Mouse (Mus musculus): ENCODE data around the gene Vdac2. TPM values are rescaled to one million over a fixed set of nuclear protein-coding genes. Genes with fewer than 3 reads are reported as not detected.
A peak's percentile ranks its signal among the peaks of the same experiment; 100 is the strongest.

Vdac2 gene
- 100 to 1,000 TPM; 276 to 322 TPM for total RNA-seq (2021)
- long read RNA-seq, experiment 1, transcript Vdac2-201 (10 exons, 1,954 nt) = major isoform, 452 of 484 reads
- long read RNA-seq, experiment 1, partial matches to known transcripts = 19 of 484 reads
- long read RNA-seq, experiment 1, other reads (novel, unspliced or antisense) = 10 of 484 reads
- long read RNA-seq, experiment 2, transcript Vdac2-201 (10 exons, 1,954 nt) = major isoform, 203 of 227 reads
- long read RNA-seq, experiment 2, partial matches to known transcripts = 16 of 227 reads
- long read RNA-seq, experiment 2, other reads (novel, unspliced or antisense) = 7 of 227 reads

GRCm38 (mm10) chr14:21824938-21825337 is at the start of gene Vdac2:
TSS of gene Vdac2 (plus strand) at chr14:21825238.
- no peak for DNase-seq

GRCm38 (mm10) chr14:21776201-21776600 is 48.8 kb upstream of the Vdac2 start:
- no peak for DNase-seq

- DNase-seq = no peak
Measured at GRCm38 (mm10) chr14:21786500-21786899, 38.5 kb upstream of the Vdac2 start.

- no peak for DNase-seq
Measured at GRCm38 (mm10) chr14:21787374-21787773, 37.7 kb upstream of the Vdac2 start.

GRCm38 (mm10) chr14:21788121-21788520 is 36.9 kb upstream of the Vdac2 start:
- DNase-seq = no peak

GRCm38 (mm10) chr14:21790585-21791251 is 34.3 kb upstream of the Vdac2 start:
- DNase-seq = no peak

- DNase-seq = peak; percentile 38
Measured at GRCm38 (mm10) chr14:21791722-21792121, 33.3 kb upstream of the Vdac2 start.

- no peak for DNase-seq
Measured at GRCm38 (mm10) chr14:21792250-21792649, 32.8 kb upstream of the Vdac2 start.

- no peak for DNase-seq
Measured at GRCm38 (mm10) chr14:21800641-21801040, 24.4 kb upstream of the Vdac2 start.

- DNase-seq = no peak
Measured at GRCm38 (mm10) chr14:21801624-21802023, 23.4 kb upstream of the Vdac2 start.

- DNase-seq = no peak
Measured at GRCm38 (mm10) chr14:21802543-21803206, 22.4 kb upstream of the Vdac2 start.

GRCm38 (mm10) chr14:21806203-21806602 is 18.8 kb upstream of the Vdac2 start:
- DNase-seq = no peak

GRCm38 (mm10) chr14:21806631-21807160 is 18.3 kb upstream of the Vdac2 start:
- DNase-seq = no peak

GRCm38 (mm10) chr14:21808208-21808922 is 16.7 kb upstream of the Vdac2 start:
- DNase-seq = peak; percentile 60

- no peak for DNase-seq
Measured at GRCm38 (mm10) chr14:21809418-21809817, 15.6 kb upstream of the Vdac2 start.

GRCm38 (mm10) chr14:21811301-21811700 is 13.7 kb upstream of the Vdac2 start:
- DNase-seq = no peak

GRCm38 (mm10) chr14:21811744-21812393 is 13.2 kb upstream of the Vdac2 start:
- no peak for DNase-seq

- DNase-seq = peak; percentile 81
Measured at GRCm38 (mm10) chr14:21812590-21813162, 12.4 kb upstream of the Vdac2 start.

- no peak for DNase-seq
Measured at GRCm38 (mm10) chr14:21813216-21813615, 11.8 kb upstream of the Vdac2 start.

GRCm38 (mm10) chr14:21813847-21814246 is 11.2 kb upstream of the Vdac2 start:
- DNase-seq = peak; percentile 58

GRCm38 (mm10) chr14:21814606-21815005 is 10.4 kb upstream of the Vdac2 start:
- no peak for DNase-seq

Data from adrenal gland, postnatal 10 days (tissue).